Mouse (Mus musculus): Measurements from ENCODE around the gene Cbln4. TPM values are rescaled to one million over a fixed set of nuclear protein-coding genes. Genes with fewer than 3 reads are reported as not detected.

Cbln4 gene
- not detected in 2 replicates for total RNA-seq (2023)

DNA sequence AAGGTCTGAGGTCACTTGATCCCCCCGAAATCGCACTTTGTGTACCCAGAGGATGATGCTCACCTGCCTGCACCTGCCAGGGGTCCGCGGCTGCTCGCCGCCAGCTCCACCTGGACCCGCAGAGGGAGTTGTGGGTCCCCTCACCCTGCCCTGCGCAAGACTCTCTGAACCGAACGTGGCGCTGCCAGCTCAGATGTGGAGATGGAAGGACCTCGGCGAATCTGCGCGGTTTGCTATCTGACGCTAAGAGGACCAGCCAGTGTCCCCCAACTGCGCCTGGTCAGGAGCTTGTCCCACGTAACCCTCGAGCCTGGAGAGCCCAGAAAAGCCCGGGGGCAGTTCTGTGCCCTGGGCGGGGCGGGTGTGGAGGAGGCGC lies at the start of gene Cbln4:
Cbln4 (minus strand) TSS at position 232 of the 376 bp plus-strand sequence.

Other genes with a start within 250 kb of the Cbln4 start
- gene Mc3r, start 205.0 kb upstream of the Cbln4 start, total RNA-seq (2023), result not detected in 2 replicates